In genomic region chr5:38280075-38280474, GRCm38 (mm10) we compare ENCODE assay signal across 28 mouse cellular contexts. TPM values are rescaled to one million over a fixed set of nuclear protein-coding genes. Genes with fewer than 3 reads are reported as not detected.
DNase-seq lines count a peak whose midpoint lies in the region; ATAC-seq lines count a peak whose summit lies in the region.
"Had no signal": no experiment of that assay in that cellular context is flagged by ENCODE, and none has a peak within 500 bp of the region (broad histone marks: within the 10 kb centered on the region; RNA-seq: fewer than 3 reads in every experiment).

No protein-coding gene starts in this region.

- H3K27ac ChIP-seq in brown adipose tissue, adult 24 weeks (replicated peaks; ENCODE audit: low read depth, low read length): peak overlapping the region; percentile 95
- no peak overlapping the region for H3K27ac ChIP-seq in intestine, embryonic 15.5 days
- H3K27ac ChIP-seq: embryonic facial prominence, embryonic 13.5 days; embryonic facial prominence, embryonic 15.5 days; forebrain, embryonic 10.5 days; forebrain, embryonic 12.5 days had no signal

- peak overlapping the region; percentile 41 for H3K4me3 ChIP-seq in brown adipose tissue, adult 24 weeks (ENCODE audit: insufficient read depth, low read depth, low read length)
- no peak overlapping the region for H3K4me3 ChIP-seq in intestine, embryonic 15.5 days (replicated peaks)
- H3K4me3 ChIP-seq: embryonic facial prominence, embryonic 13.5 days; embryonic facial prominence, embryonic 15.5 days; erythroblast, embryonic 14.5 days; forebrain, embryonic 10.5 days; forebrain, embryonic 12.5 days had no signal

- peak; percentile 69 for ATAC-seq in granulocyte monocyte progenitor cell, adult 5-6 weeks (replicated peaks; ENCODE audit: poor library complexity, severe bottlenecking)
- peak; percentile 72 for ATAC-seq in megakaryocyte progenitor cell, adult 5-6 weeks (replicated peaks; ENCODE audit: poor library complexity)
- ATAC-seq in intestine, embryonic 15.5 days: no peak
- ATAC-seq: activated CD4-positive, CD25-positive, alpha-beta regulatory T cell, adult 4 months; forebrain, embryonic 14.5 days; forebrain, embryonic 16.5 days; Patski had no signal

- H3K9ac ChIP-seq in intestine, embryonic 15.5 days: no peak overlapping the region
- H3K9ac ChIP-seq: embryonic facial prominence, embryonic 13.5 days; embryonic facial prominence, embryonic 15.5 days; forebrain, embryonic 12.5 days had no signal

- H3K36me3 ChIP-seq in intestine, embryonic 15.5 days: no peaks in the 10 kb centered on the region
- H3K36me3 ChIP-seq: embryonic facial prominence, embryonic 13.5 days; embryonic facial prominence, embryonic 15.5 days; forebrain, embryonic 10.5 days; forebrain, embryonic 12.5 days had no signal

- no peak overlapping the region for H3K4me2 ChIP-seq in intestine, embryonic 15.5 days (replicated peaks)
- H3K4me2 ChIP-seq: embryonic facial prominence, embryonic 13.5 days; embryonic facial prominence, embryonic 15.5 days; forebrain, embryonic 12.5 days had no signal

- H3K4me1 ChIP-seq in brown adipose tissue, adult 24 weeks (ENCODE audit: control insufficient read depth, insufficient read depth, insufficient read length, low read length): peaks cover 10% of the 10 kb centered on the region
- H3K4me1 ChIP-seq in intestine, embryonic 15.5 days (replicated peaks): peaks cover 11% of the 10 kb centered on the region

- peak; percentile 89 for DNase-seq in 416B (ENCODE audit: low read depth)
- no peak for DNase-seq in right cerebral cortex, postnatal 4 days
- no peak for DNase-seq in gastrocnemius, postnatal 14 days
- DNase-seq: adrenal gland, adult 8-10 months; adrenal gland, postnatal 14 days; adrenal gland, postnatal 36 days; cerebellum, adult 11-12 months; cerebellum, adult 2 months; cerebellum, adult 9-10 months; cerebellum, postnatal 10 days; cerebellum, postnatal 25 days; embryo, embryonic 11 days had no signal

- H3K9me3 ChIP-seq in intestine, embryonic 15.5 days: no peaks in the 10 kb centered on the region
- H3K9me3 ChIP-seq: embryonic facial prominence, embryonic 13.5 days; embryonic facial prominence, embryonic 15.5 days; forebrain, embryonic 10.5 days; forebrain, embryonic 12.5 days had no signal

- peaks cover 43% of the 10 kb centered on the region for H3K27me3 ChIP-seq in intestine, embryonic 15.5 days (replicated peaks)

- 43% methylated on average over 1 of the region's 1 CpGs for WGBS in intestine, embryonic 15.5 days

- intact Hi-C loops in gastrocnemius, postnatal 14 days (cut with DNase I; ENCODE audit: low total_unique reads): no loop called here

RNA-seq across cellular contexts. Expression of gene Otop1, which starts 4.3 kb away (rescaled TPM):
- polyA plus RNA-seq in brown adipose tissue, adult 24 weeks (2012; ENCODE audit: insufficient read depth, insufficient read length, missing spikeins): 131 and 159 TPM in 2 replicates
- total RNA-seq in granulocyte monocyte progenitor cell, adult 5-6 weeks (2014; fragmentation: Nextera tagmentation): not detected in 2 replicates
- not detected in 2 replicates for total RNA-seq in granulocyte monocyte progenitor cell, adult 5-6 weeks (2017)
- not detected in 2 replicates for total RNA-seq in megakaryocyte progenitor cell, adult 5-6 weeks (2015)
- total RNA-seq in megakaryocyte progenitor cell, adult 5-6 weeks (2017): not detected in 2 replicates
- polyA plus RNA-seq in intestine, embryonic 15.5 days (2015; fragmentation: Nextera tagmentation; extraction: Ambion mirVana): not detected in 2 replicates
- under 1 TPM; 0.33 to 0.47 TPM for total RNA-seq in gastrocnemius, postnatal 14 days (2021)
- polyA plus RNA-seq: activated CD4-positive, CD25-positive, alpha-beta regulatory T cell, adult 4 months; embryonic facial prominence, embryonic 13.5 days; embryonic facial prominence, embryonic 15.5 days; erythroblast, embryonic 14.5 days; forebrain, embryonic 12.5 days; forebrain, embryonic 14.5 days; forebrain, embryonic 16.5 days; Patski had no signal

RNA-seq across cellular contexts. Expression of gene Tmem128, which starts 20.1 kb away (rescaled TPM):
- 53.7 and 66.6 TPM in 2 replicates for polyA plus RNA-seq in brown adipose tissue, adult 24 weeks (2012; ENCODE audit: insufficient read depth, insufficient read length, missing spikeins)
- 38.4 and 40.5 TPM in 2 replicates for total RNA-seq in granulocyte monocyte progenitor cell, adult 5-6 weeks (2014; fragmentation: Nextera tagmentation)
- 31.4 and 36.8 TPM in 2 replicates for total RNA-seq in granulocyte monocyte progenitor cell, adult 5-6 weeks (2017)
- total RNA-seq in megakaryocyte progenitor cell, adult 5-6 weeks (2015): 53.2 and 68.8 TPM in 2 replicates
- total RNA-seq in megakaryocyte progenitor cell, adult 5-6 weeks (2017): 17.0 and 19.1 TPM in 2 replicates
- polyA plus RNA-seq in intestine, embryonic 15.5 days (2015; fragmentation: Nextera tagmentation; extraction: Ambion mirVana): 67.9 and 68.6 TPM in 2 replicates
- 10 to 100 TPM; 10.3 to 11.0 TPM for total RNA-seq in gastrocnemius, postnatal 14 days (2021)

RNA-seq across cellular contexts. Expression of gene Drd5, which starts 39.1 kb away (rescaled TPM):
- polyA plus RNA-seq in brown adipose tissue, adult 24 weeks (2012; ENCODE audit: insufficient read depth, insufficient read length, missing spikeins): not detected in 2 replicates
- not detected in 2 replicates for total RNA-seq in granulocyte monocyte progenitor cell, adult 5-6 weeks (2014; fragmentation: Nextera tagmentation)
- total RNA-seq in granulocyte monocyte progenitor cell, adult 5-6 weeks (2017): not detected in 2 replicates
- total RNA-seq in megakaryocyte progenitor cell, adult 5-6 weeks (2015): not detected in 2 replicates
- total RNA-seq in megakaryocyte progenitor cell, adult 5-6 weeks (2017): not detected in 2 replicates
- not detected in 2 replicates for polyA plus RNA-seq in intestine, embryonic 15.5 days (2015; fragmentation: Nextera tagmentation; extraction: Ambion mirVana)
- not detected for total RNA-seq in gastrocnemius, postnatal 14 days (2021)
- total RNA-seq: adrenal gland, adult 18-20 months; adrenal gland, adult 8-10 months; adrenal gland, postnatal 14 days; adrenal gland, postnatal 36 days; ES-E14 had no signal
- polyA plus RNA-seq: activated CD4-positive, CD25-positive, alpha-beta regulatory T cell, adult 4 months; C2C12; embryonic facial prominence, embryonic 15.5 days; erythroblast, embryonic 14.5 days; forebrain, embryonic 10.5 days; forebrain, embryonic 12.5 days; Patski had no signal

RNA-seq across cellular contexts. Expression of gene Lyar, which starts 59.8 kb away (rescaled TPM):
- 32.3 and 32.7 TPM in 2 replicates for polyA plus RNA-seq in brown adipose tissue, adult 24 weeks (2012; ENCODE audit: insufficient read depth, insufficient read length, missing spikeins)
- total RNA-seq in granulocyte monocyte progenitor cell, adult 5-6 weeks (2014; fragmentation: Nextera tagmentation): 92.9 and 121 TPM in 2 replicates
- total RNA-seq in granulocyte monocyte progenitor cell, adult 5-6 weeks (2017): 133 and 160 TPM in 2 replicates
- 136 and 137 TPM in 2 replicates for total RNA-seq in megakaryocyte progenitor cell, adult 5-6 weeks (2015)
- total RNA-seq in megakaryocyte progenitor cell, adult 5-6 weeks (2017): 137 and 167 TPM in 2 replicates
- polyA plus RNA-seq in intestine, embryonic 15.5 days (2015; fragmentation: Nextera tagmentation; extraction: Ambion mirVana): 101 and 116 TPM in 2 replicates
- 10 to 100 TPM; 10.2 to 13.9 TPM for total RNA-seq in gastrocnemius, postnatal 14 days (2021)

RNA-seq across cellular contexts. Expression of gene Zbtb49, which starts 59.8 kb away (rescaled TPM):
- 1.3 and 1.7 TPM in 2 replicates for polyA plus RNA-seq in brown adipose tissue, adult 24 weeks (2012; ENCODE audit: insufficient read depth, insufficient read length, missing spikeins)
- 4.5 and 6.5 TPM in 2 replicates for total RNA-seq in granulocyte monocyte progenitor cell, adult 5-6 weeks (2014; fragmentation: Nextera tagmentation)
- 3.3 and 7.5 TPM in 2 replicates for total RNA-seq in granulocyte monocyte progenitor cell, adult 5-6 weeks (2017)
- 6.4 and 7.0 TPM in 2 replicates for total RNA-seq in megakaryocyte progenitor cell, adult 5-6 weeks (2015)
- 5.8 and 11.2 TPM in 2 replicates for total RNA-seq in megakaryocyte progenitor cell, adult 5-6 weeks (2017)
- polyA plus RNA-seq in intestine, embryonic 15.5 days (2015; fragmentation: Nextera tagmentation; extraction: Ambion mirVana): 9.2 TPM in 2 replicates
- 1 to 10 TPM; 2.6 to 2.8 TPM for total RNA-seq in gastrocnemius, postnatal 14 days (2021)
